Mouse (Mus musculus): ENCODE measurements around the gene Nme3. TPM values are rescaled to one million over a fixed set of nuclear protein-coding genes. Genes with fewer than 3 reads are reported as not detected.
"Not testable (repeated sequence)": the region's sequence is repeated elsewhere in the genome, so short reads cannot be mapped to it uniquely, and the experiment has no call there.

Gene Nme3
- polyA plus RNA-seq, 1 experiment = 37.2 TPM

DNA sequence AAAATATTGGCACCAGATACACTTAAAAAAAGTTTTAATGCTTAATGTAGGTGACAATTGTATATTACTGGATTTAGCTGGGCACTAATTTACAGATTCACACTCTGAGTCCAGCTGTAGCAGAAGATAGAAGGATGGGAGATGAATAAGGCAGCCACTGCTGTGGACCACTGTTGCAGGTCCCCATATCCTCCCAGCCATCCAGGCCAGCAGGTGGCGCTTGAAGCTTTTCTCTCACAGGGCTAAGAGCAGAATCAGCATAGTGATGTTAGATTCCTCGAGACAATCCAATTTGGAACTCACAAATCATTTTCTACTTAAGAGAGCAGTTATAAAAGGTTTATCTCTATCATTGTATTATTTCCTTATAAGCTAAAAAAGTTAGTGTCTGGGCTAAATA, 46.2 kb downstream of the Nme3 start:
- not testable (repeated sequence) for H3K27ac ChIP-seq (ENCODE audit: insufficient read depth, low read depth, low read length); H3K4me3 ChIP-seq (ENCODE audit: insufficient read depth, low read length); H3K4me1 ChIP-seq (ENCODE audit: control insufficient read depth, insufficient read depth, low read length)
- TF ChIP-seq CTCF (IDR thresholded peaks at IDR 0.05; ENCODE audit: low read depth, low read length) = peak; percentile 48

DNA sequence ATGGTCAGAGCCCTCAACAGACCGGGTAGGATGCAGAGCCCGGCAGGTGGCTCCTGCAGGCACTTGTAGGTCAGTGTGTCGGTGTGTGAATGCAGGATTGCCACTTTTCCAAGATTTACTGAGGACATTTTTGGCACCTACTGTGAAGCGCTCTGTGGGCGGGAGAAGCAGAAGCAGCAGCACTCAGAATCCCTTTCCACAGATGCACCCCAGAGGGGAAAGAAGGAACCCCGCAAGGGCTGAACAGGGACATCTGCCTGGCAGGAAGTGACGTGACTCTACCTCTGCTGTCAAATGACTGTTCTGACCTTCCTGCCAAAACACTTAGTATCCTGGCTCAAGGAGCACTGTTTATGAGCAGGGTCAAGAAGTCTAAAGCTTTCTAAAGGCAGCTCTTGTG, 46.7 kb downstream of the Nme3 start:
- no peak overlapping the region for H3K27ac ChIP-seq (ENCODE audit: insufficient read depth, low read depth, low read length)
- no peak overlapping the region for H3K4me3 ChIP-seq (ENCODE audit: insufficient read depth, low read length)
- TF ChIP-seq CTCF (IDR thresholded peaks at IDR 0.05; ENCODE audit: low read depth, low read length) (no peak), POLR2A (IDR thresholded peaks at IDR 0.05; ENCODE audit: borderline replicate concordance, low read depth, low read length) (no peak)
- no peaks in the 10 kb centered on the region for H3K4me1 ChIP-seq (ENCODE audit: control insufficient read depth, insufficient read depth, low read length)

DNA sequence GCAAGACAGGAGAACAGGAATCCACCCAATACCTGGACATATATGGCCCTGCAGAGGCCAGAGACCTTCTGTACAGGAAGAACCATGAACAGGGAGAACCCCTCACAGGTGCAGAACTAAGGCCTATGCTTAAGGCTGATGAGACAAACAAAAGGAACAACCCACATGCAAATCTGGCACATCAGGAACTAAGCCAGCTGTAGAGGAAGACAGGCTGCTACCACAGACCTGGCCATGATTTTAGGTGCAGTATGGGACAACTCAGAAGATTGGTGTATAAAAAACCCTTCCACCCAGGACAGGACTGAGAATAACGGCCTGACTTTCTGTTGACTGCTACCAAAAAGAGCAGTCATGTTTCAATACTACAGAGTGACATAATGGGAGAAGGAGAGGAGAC, 47.3 kb downstream of the Nme3 start:
- not testable (repeated sequence) for H3K4me3 ChIP-seq (ENCODE audit: insufficient read depth, low read length); H3K27ac ChIP-seq (ENCODE audit: insufficient read depth, low read depth, low read length); H3K4me1 ChIP-seq (ENCODE audit: control insufficient read depth, insufficient read depth, low read length)

Other genes with a start within 250 kb of the Nme3 start
- 0.98 TPM in 1 of 2 replicates, not detected in the other for gene Slc9a3r2, start 246.2 kb upstream of the Nme3 start, polyA plus RNA-seq (2012; ENCODE audit: insufficient read depth, insufficient read length, missing spikeins)
- gene Npw, start 238.0 kb upstream of the Nme3 start, polyA plus RNA-seq (2012; ENCODE audit: insufficient read depth, insufficient read length, missing spikeins) = not detected in 2 replicates
- gene Zfp598, start 226.8 kb upstream of the Nme3 start, polyA plus RNA-seq (2012; ENCODE audit: insufficient read depth, insufficient read length, missing spikeins) = 28.0 and 29.6 TPM in 2 replicates
- 0.41 and 0.79 TPM in 2 replicates for gene Syngr3, start 206.5 kb upstream of the Nme3 start, polyA plus RNA-seq (2012; ENCODE audit: insufficient read depth, insufficient read length, missing spikeins)
- 21.6 and 22.0 TPM in 2 replicates for gene Gfer, start 200.3 kb upstream of the Nme3 start, polyA plus RNA-seq (2012; ENCODE audit: insufficient read depth, insufficient read length, missing spikeins)
- 3.9 and 6.0 TPM in 2 replicates for gene Noxo1, start 200.3 kb upstream of the Nme3 start, polyA plus RNA-seq (2012; ENCODE audit: insufficient read depth, insufficient read length, missing spikeins)
- gene Tbl3, start 188.8 kb upstream of the Nme3 start, polyA plus RNA-seq (2012; ENCODE audit: insufficient read depth, insufficient read length, missing spikeins) = 11.7 and 16.9 TPM in 2 replicates
- not detected in 2 replicates for gene Rnf151, start 178.4 kb upstream of the Nme3 start, polyA plus RNA-seq (2012; ENCODE audit: insufficient read depth, insufficient read length, missing spikeins)
- 685 and 784 TPM in 2 replicates for gene Rps2, start 178.4 kb upstream of the Nme3 start, polyA plus RNA-seq (2012; ENCODE audit: insufficient read depth, insufficient read length, missing spikeins)
- 164 and 191 TPM in 2 replicates for gene Ndufb10, start 172.0 kb upstream of the Nme3 start, polyA plus RNA-seq (2012; ENCODE audit: insufficient read depth, insufficient read length, missing spikeins)
- gene Rpl3l, start 168.7 kb upstream of the Nme3 start, polyA plus RNA-seq (2012; ENCODE audit: insufficient read depth, insufficient read length, missing spikeins) = not detected in 2 replicates
- 214 and 223 TPM in 2 replicates for gene Msrb1, start 159.9 kb upstream of the Nme3 start, polyA plus RNA-seq (2012; ENCODE audit: insufficient read depth, insufficient read length, missing spikeins)
- not detected in 2 replicates for gene Hs3st6, start 143.5 kb upstream of the Nme3 start, polyA plus RNA-seq (2012; ENCODE audit: insufficient read depth, insufficient read length, missing spikeins)
- gene Meiob, start 92.2 kb upstream of the Nme3 start, polyA plus RNA-seq (2012; ENCODE audit: insufficient read depth, insufficient read length, missing spikeins) = not detected in 2 replicates
- gene Hagh, start 56.4 kb upstream of the Nme3 start, polyA plus RNA-seq (2012; ENCODE audit: insufficient read depth, insufficient read length, missing spikeins) = 39.7 and 44.9 TPM in 2 replicates
- gene Fahd1, start 46.1 kb upstream of the Nme3 start, polyA plus RNA-seq (2012; ENCODE audit: insufficient read depth, insufficient read length, missing spikeins) = 9.0 and 9.1 TPM in 2 replicates
- gene Igfals, start 30.5 kb upstream of the Nme3 start, polyA plus RNA-seq (2012; ENCODE audit: insufficient read depth, insufficient read length, missing spikeins) = not detected in 2 replicates
- gene Nubp2, start 10.2 kb upstream of the Nme3 start, polyA plus RNA-seq (2012; ENCODE audit: insufficient read depth, insufficient read length, missing spikeins) = 39.0 and 40.3 TPM in 2 replicates
- 20.2 and 21.3 TPM in 2 replicates for gene Spsb3, start 9.9 kb upstream of the Nme3 start, polyA plus RNA-seq (2012; ENCODE audit: insufficient read depth, insufficient read length, missing spikeins)
- gene Eme2, start 1.4 kb upstream of the Nme3 start, polyA plus RNA-seq (2012; ENCODE audit: insufficient read depth, insufficient read length, missing spikeins) = 5.9 and 7.1 TPM in 2 replicates
- gene Mrps34, start 1.4 kb upstream of the Nme3 start, polyA plus RNA-seq (2012; ENCODE audit: insufficient read depth, insufficient read length, missing spikeins) = 25.6 and 34.9 TPM in 2 replicates
- gene Mapk8ip3, start 40.5 kb downstream of the Nme3 start, polyA plus RNA-seq (2012; ENCODE audit: insufficient read depth, insufficient read length, missing spikeins) = 56.7 and 64.0 TPM in 2 replicates
- gene Jpt2, start 64.2 kb downstream of the Nme3 start, polyA plus RNA-seq (2012; ENCODE audit: insufficient read depth, insufficient read length, missing spikeins) = 35.7 and 42.4 TPM in 2 replicates
- 16.0 and 17.3 TPM in 2 replicates for gene Cramp1l, start 119.3 kb downstream of the Nme3 start, polyA plus RNA-seq (2012; ENCODE audit: insufficient read depth, insufficient read length, missing spikeins)
- gene Ift140, start 119.6 kb downstream of the Nme3 start, polyA plus RNA-seq (2012; ENCODE audit: insufficient read depth, insufficient read length, missing spikeins) = 16.8 and 20.4 TPM in 2 replicates
- gene Tmem204, start 187.1 kb downstream of the Nme3 start, polyA plus RNA-seq (2012; ENCODE audit: insufficient read depth, insufficient read length, missing spikeins) = 0.80 TPM in 1 of 2 replicates, not detected in the other
- gene Telo2, start 219.5 kb downstream of the Nme3 start, polyA plus RNA-seq (2012; ENCODE audit: insufficient read depth, insufficient read length, missing spikeins) = 8.3 and 9.5 TPM in 2 replicates
- gene Ptx4, start 224.3 kb downstream of the Nme3 start, polyA plus RNA-seq (2012; ENCODE audit: insufficient read depth, insufficient read length, missing spikeins) = not detected in 2 replicates
- gene Clcn7, start 236.9 kb downstream of the Nme3 start, polyA plus RNA-seq (2012; ENCODE audit: insufficient read depth, insufficient read length, missing spikeins) = 86.1 and 89.4 TPM in 2 replicates

Data from bone marrow macrophage, adult 2 months (primary cell).